Mouse (Mus musculus): ENCODE data around the gene Hoxc11.

GRCm38 (mm10) chr15:102999183-102999831, 45.1 kb downstream of the Hoxc11 start:
- TF ChIP-seq ZC3H11A (IDR thresholded peaks at IDR 0.05; ENCODE audit: low read depth, low read length) (no peak), POLR2A (IDR thresholded peaks at IDR 0.05; ENCODE audit: control insufficient read depth in 1 of 2, insufficient read depth in 1 of 2, low read depth in 1 of 2, low read length in 2 of 2, poor library complexity in 1 of 2) (peak; percentile 47 to 85; a peak in 2 of 4 replicates), NRF1 (IDR thresholded peaks at IDR 0.05; ENCODE audit: insufficient read depth, low read depth, low read length, poor library complexity, severe bottlenecking) (peak; percentile 100), ZKSCAN1 (IDR thresholded peaks at IDR 0.05; ENCODE audit: low read depth, low read length) (no peak), EP300 (IDR thresholded peaks at IDR 0.05; ENCODE audit: low read depth in 1 of 2, low read length in 2 of 2) (peak in 1 of 2 experiments; percentile 62; a peak in 2 of 4 replicates), CTCF (IDR thresholded peaks at IDR 0.05 in 2 of 3, conservative IDR thresholded peaks at IDR 0.05 in 1 of 3; ENCODE audit: control insufficient read depth in 1 of 3, insufficient read depth in 1 of 3, low read depth in 2 of 3, low read length in 3 of 3, poor library complexity in 1 of 3, severe bottlenecking in 1 of 3) (no peak; a peak in 1 of 6 replicates), KAT2A (conservative IDR thresholded peaks at IDR 0.05; ENCODE audit: low read depth, low read length) (no peak; the same call in 1 of the 2 replicates), MAFK (IDR thresholded peaks at IDR 0.05; ENCODE audit: borderline replicate concordance, low read depth, low read length) (no peak; the same call in 1 of the 2 replicates), SMC3 (IDR thresholded peaks at IDR 0.05; ENCODE audit: low read depth, low read length) (no peak), MAX (IDR thresholded peaks at IDR 0.05; ENCODE audit: low read length) (peak; percentile 61), HCFC1 (IDR thresholded peaks at IDR 0.05; ENCODE audit: low read depth, low read length) (peak; percentile 72), USF1 (IDR thresholded peaks at IDR 0.05; ENCODE audit: low read depth, low read length) (0 out of 2 replicates have a peak, but pooled peaks have one; percentile 21), UBTF (IDR thresholded peaks at IDR 0.05; ENCODE audit: borderline replicate concordance, insufficient read depth, low read depth, low read length) (0 out of 2 replicates have a peak, but pooled peaks have one; percentile 52), JUND (IDR thresholded peaks at IDR 0.05; ENCODE audit: low read depth, low read length) (no peak)
